In genomic region chr2:20435530-20435929, GRCm38 (mm10) we compare ENCODE assay signal across 34 mouse cellular contexts.
"Had no signal": no experiment of that assay in that cellular context is flagged by ENCODE, and none has a peak within 500 bp of the region (broad histone marks: within the 10 kb centered on the region; RNA-seq: fewer than 3 reads in every experiment).

No protein-coding gene starts in this region.

- H3K9ac ChIP-seq: heart, embryonic 12.5 days; heart, embryonic 13.5 days; heart, embryonic 15.5 days; hindbrain, embryonic 12.5 days; hindbrain, embryonic 13.5 days; hindbrain, embryonic 14.5 days; hindbrain, embryonic 15.5 days; intestine, embryonic 15.5 days; kidney, embryonic 15.5 days had no signal

- DNase-seq: heart, postnatal 10 days; heart, postnatal 14 days; heart, postnatal 36 days; heart, postnatal 4 days; kidney, adult 11 months; kidney, adult 18-20 months; kidney, adult 2 months; kidney, adult 8-10 months; kidney, adult 9 months; kidney, postnatal 10 days; kidney, postnatal 14 days; kidney, postnatal 25 days; kidney, postnatal 36 days; kidney, postnatal 4 days; layer of hippocampus, adult 9-11 months; layer of hippocampus, postnatal 36 days had no signal

- H3K4me2 ChIP-seq: heart, embryonic 12.5 days; heart, embryonic 13.5 days; heart, embryonic 15.5 days; hindbrain, embryonic 12.5 days; hindbrain, embryonic 13.5 days; hindbrain, embryonic 14.5 days; hindbrain, embryonic 15.5 days; intestine, embryonic 15.5 days; kidney, embryonic 15.5 days had no signal

- ATAC-seq: hindbrain, embryonic 16.5 days; hindbrain, postnatal 0 days; inflammation-experienced regulatory T-cells, adult 6 months; intestine, embryonic 15.5 days; intestine, embryonic 16.5 days; intestine, postnatal 0 days had no signal

- H3K27ac ChIP-seq: heart, embryonic 13.5 days; heart, embryonic 15.5 days; hindbrain, embryonic 10.5 days; hindbrain, embryonic 12.5 days; hindbrain, embryonic 13.5 days; hindbrain, embryonic 14.5 days; hindbrain, embryonic 15.5 days; hindbrain, postnatal 0 days; intestine, embryonic 15.5 days; kidney, embryonic 15.5 days; kidney, postnatal 0 days; layer of hippocampus, adult 2 months; left cerebral cortex, adult 2 months had no signal

- H3K4me3 ChIP-seq: heart, embryonic 12.5 days; heart, embryonic 13.5 days; heart, embryonic 15.5 days; hindbrain, embryonic 10.5 days; hindbrain, embryonic 12.5 days; hindbrain, embryonic 13.5 days; hindbrain, embryonic 15.5 days; intestine, embryonic 15.5 days; kidney, embryonic 15.5 days; layer of hippocampus, adult 2 months; left cerebral cortex, adult 2 months had no signal

- H3K4me1 ChIP-seq: heart, embryonic 12.5 days; heart, embryonic 15.5 days; hindbrain, embryonic 10.5 days; hindbrain, embryonic 12.5 days; hindbrain, embryonic 13.5 days; hindbrain, embryonic 15.5 days; intestine, embryonic 15.5 days; kidney, embryonic 15.5 days had no signal

- H3K36me3 ChIP-seq: heart, embryonic 12.5 days; heart, embryonic 13.5 days; heart, embryonic 15.5 days; hindbrain, embryonic 10.5 days; hindbrain, embryonic 12.5 days; hindbrain, embryonic 13.5 days; hindbrain, embryonic 15.5 days; intestine, embryonic 15.5 days; kidney, embryonic 15.5 days had no signal

- H3K9me3 ChIP-seq: heart, embryonic 12.5 days; heart, embryonic 13.5 days; heart, embryonic 15.5 days; hindbrain, embryonic 10.5 days; hindbrain, embryonic 12.5 days; hindbrain, embryonic 13.5 days; hindbrain, embryonic 15.5 days; intestine, embryonic 15.5 days; kidney, embryonic 15.5 days had no signal

- H3K27me3 ChIP-seq: heart, embryonic 12.5 days; heart, embryonic 13.5 days; heart, embryonic 15.5 days; hindbrain, embryonic 12.5 days; hindbrain, embryonic 13.5 days; hindbrain, embryonic 15.5 days; intestine, embryonic 15.5 days; kidney, embryonic 15.5 days had no signal
